Mouse (Mus musculus): ENCODE data around the gene Chkb.

DNA sequence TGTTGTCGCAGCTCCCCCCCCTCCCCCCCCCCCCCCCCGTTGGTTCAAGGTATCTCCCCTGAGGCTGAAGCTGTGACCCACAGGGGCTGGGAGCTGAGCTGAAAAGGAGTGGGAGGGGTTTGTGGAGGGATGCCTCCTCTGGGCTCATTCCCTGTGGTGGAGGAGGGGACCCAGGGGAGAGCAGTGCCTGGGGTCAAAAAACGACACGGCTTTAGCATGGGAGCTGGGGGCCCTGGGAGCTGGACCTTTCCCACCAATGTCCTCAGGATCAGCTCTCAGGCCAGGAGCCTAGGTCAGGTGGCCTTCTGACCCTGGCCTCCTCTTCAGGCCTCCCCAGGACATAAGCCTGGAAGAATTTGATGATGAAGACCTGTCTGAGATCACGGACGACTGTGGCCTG, 25.1 kb upstream of the Chkb start:
- TF ChIP-seq CTCF (IDR thresholded peaks at IDR 0.05; ENCODE audit: low read depth) = no peak
- no peak for TF ChIP-seq EP300 (IDR thresholded peaks at IDR 0.05; ENCODE audit: low read depth)

Data from liver, postnatal 0 days (tissue).